Mouse (Mus musculus) spleen, adult 18-20 months (tissue): Measurements from ENCODE around the gene Scaf11.

Source experiments
- DNase-seq, 2 experiments: peaks; one replicate each; pipeline ENCODE4 v3.0.0; 2022; ENCODE audit warnings: mixed read lengths in 2 of 2

Gene Scaf11

DNA sequence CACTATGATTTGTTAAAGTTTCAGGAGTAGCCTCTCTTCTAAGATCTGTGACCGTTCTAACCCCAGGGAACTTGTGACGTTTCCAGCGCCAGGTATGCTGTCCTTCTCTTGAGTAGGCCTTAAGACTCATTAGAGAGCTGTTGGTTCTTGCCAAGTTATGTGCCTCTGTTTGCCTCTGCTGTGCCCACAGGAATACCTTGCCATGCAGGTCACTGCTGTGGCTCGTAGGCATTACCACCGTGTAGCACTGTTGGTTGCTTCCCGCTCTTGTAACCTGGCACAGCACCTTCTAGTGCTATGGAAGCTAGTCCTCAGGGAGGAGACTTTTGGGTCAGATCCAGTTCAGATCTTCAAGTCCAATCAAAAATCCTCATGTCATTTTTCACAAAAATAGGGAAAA is 65.6 kb downstream of the Scaf11 start:
- no peak for DNase-seq

DNA sequence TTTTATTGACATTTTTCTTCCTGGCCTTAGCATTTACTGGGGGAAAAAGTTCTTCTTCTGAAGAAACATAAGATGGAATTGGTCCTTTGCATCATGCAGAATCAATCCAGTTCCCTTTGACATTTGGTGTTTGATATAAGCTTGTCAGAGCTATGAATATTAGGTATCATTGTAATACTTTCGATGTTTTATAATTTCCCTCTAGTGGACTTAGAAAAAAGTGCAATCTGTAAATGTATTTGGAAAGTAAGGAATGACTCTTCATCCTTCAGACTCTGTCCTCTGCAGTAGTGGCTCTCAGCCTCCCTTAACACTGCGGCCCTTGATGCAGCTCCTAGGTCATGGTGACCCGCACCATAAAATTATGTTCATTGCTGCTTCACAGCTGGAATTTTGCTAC is 67.8 kb downstream of the Scaf11 start:
- no peak for DNase-seq

DNA sequence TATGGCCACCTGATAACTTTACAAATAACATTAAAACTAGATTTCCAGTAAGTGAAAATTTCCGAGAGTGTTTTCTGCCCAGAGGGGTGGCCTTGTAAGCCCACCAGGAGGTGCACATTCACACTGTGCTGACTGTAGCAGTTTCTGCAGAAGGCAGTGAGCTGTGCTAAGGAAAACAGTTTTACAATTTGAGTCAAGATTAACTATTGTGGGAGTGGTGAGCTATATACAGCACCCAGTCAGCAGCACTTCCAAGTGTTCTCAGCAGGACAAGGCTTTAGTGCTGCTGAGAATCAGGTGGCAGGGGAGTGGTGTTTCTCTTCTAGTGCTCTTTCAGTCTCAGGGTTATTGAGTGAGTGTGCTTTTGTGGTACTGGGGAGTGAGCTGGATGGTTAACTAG is 72.1 kb downstream of the Scaf11 start:
- no peak for DNase-seq

DNA sequence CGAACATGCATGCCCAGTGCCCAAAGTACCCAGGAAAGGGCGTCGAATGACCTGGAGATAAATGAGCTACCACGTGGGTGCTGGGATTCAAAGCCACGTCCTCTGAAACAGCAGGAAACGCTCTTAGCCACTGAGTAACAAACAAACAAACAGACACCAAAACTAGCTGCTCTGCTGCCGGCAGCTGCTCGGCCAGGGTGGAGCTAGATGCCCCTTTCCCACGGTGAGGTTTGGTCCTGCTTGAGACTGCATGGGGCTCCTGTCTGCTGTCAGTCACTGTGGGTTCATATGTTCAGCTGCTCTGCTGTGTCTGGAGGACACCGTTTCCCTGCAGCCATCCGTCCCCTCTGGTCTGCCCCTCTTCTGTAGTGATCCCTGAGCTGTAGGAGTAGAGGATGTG is 78.4 kb downstream of the Scaf11 start:
- DNase-seq = no peak

DNA sequence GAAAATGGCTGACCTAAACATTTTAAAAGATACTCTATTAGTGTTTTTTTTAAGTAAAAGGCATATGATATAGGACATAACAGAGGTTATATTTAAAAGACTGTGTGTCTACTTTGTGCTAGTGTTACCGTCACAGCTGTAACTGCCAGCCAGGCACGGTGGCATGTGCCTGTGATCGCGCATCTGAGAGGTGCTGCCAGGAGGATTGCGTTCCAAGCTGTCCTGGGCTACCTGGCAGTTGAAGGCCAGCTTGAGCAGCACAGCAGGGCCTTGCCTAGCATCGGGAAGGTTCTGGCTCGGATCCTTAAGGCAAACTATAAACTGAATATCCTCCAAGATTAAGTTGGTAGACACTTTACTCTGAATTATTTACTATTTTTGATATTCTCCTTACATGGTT is 82.9 kb downstream of the Scaf11 start:
- DNase-seq = no peak

DNA sequence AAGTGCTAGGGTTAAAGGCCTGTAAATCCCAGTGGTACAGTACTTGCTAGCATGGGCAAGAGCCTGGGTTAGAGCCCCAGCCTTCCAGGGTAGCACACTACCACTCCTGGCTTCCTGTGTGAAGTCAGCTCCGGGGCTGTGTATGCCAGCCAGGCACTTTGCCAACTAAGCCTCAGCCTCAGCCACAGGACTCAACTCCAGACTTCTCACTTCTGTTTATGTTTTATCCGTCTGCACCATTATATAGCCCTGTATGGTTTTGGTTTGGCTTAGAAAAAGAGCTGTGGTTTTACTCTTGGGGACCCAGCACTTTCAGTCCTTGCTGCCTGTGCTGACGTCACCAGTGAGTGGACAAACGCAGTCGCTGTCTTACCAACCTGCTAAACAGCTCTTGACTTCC is 83.4 kb downstream of the Scaf11 start:
- no peak for DNase-seq

DNA sequence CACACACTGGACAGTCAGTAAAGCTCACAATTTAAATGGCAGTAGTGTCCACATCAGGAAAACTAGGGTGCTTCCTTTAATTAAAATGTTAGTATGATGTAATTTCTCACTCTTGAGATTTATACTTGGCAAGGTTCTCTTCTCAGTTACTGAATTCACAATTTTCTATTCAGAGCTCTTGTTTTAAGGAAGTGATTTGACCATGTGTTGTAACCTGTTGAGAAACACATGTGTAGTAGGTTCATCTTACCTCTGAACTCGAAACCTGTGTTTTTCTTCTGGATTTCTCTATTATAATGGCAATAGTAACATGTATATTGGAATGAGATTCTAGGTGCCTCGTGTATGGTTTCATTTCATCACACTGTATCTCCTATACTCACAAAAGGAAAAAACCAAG is 84.4 kb downstream of the Scaf11 start:
- DNase-seq = no peak

DNA sequence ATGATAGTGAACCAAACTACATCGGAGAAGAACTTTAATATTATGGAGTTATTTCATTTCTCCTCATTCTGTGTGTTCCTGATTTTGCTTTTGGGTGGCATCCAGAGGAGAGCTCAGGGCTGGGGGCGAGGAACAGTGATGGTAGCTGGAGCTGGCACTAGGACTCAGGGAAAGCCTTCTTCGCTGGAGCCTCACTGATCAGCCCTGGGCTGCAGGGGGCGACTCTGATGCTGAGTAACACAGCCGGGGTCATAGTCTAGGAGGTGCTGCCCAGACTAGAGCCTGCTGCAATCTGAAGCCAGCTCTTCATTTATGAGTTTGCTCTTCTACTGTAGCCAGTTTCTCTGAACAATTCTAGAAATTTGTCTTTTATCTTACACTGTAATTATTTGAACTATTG is 87.5 kb downstream of the Scaf11 start:
- DNase-seq = no peak

DNA sequence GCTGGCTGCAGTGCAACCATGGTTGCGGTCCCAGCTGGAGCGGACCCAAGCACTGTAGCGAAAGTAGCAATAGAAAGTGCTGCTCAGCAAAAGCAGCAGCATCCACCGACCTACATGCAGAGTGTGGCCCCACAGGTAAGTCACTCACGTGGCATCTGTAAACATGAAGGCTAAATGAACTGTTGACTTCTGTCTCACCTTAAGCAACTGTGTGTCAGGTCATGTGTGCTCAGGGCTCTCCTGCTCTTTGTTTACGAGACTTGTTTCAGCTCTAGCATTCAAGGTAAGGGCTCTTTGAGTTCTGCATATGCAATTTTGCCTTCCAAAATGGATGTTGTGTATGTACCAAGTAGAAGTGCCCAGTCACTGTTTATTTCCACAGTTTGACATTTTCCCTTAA is 88.0 kb downstream of the Scaf11 start:
- no peak for DNase-seq

DNA sequence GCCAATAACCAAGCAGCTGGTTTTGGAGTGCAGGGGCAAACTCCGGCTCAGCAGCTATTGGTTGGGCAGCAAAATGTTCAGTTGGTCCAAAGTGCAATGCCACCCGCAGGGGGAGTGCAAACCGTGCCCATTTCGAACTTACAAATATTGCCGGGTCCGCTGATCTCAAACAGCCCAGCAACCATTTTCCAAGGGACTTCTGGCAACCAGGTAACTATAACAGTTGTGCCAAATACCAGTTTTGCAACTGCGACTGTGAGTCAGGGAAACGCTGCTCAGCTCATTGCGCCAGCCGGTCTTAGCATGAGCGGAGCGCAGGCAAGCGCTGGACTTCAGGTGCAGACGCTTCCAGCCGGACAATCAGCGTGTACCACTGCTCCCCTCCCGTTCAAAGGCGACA is 89.3 kb downstream of the Scaf11 start:
- no peak for DNase-seq

DNA sequence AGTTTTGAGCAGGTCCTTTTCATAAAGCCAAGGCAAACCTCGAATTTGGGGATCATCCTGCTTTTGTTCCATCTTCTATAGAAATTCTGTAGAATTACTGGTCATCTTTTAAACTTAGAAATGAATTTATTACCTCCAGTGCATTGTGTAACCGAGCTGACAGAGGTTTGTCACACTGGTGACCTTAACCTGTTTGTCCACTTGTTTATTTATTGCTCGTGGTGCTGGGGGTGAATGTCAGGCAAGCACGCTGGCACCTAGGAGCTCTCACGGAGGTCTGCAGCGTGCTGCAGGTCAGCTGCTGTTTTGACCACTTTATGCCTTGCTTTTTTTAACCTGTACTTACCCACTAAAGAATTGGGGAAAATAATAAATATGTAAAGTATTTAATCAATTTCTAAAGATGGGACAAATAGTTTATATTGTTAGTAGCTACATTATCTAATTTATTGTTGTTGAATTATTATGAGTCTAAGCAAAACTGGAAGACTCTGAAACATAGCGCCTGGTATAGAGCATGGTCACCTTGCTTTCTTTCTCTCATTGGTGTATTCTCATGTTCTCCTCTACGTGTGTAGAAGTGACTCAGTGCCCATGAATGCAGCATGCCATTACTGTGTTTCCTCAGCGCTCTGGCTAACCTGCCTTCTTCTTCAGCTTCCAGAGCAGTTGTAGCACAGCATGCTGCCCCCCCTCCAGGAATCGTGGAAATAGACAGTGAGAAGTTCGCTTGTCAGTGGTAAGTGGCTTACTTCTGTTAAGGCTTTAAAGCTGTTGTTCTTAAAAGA is 94.3 kb downstream of the Scaf11 start:
- DNase-seq = no peak

DNA sequence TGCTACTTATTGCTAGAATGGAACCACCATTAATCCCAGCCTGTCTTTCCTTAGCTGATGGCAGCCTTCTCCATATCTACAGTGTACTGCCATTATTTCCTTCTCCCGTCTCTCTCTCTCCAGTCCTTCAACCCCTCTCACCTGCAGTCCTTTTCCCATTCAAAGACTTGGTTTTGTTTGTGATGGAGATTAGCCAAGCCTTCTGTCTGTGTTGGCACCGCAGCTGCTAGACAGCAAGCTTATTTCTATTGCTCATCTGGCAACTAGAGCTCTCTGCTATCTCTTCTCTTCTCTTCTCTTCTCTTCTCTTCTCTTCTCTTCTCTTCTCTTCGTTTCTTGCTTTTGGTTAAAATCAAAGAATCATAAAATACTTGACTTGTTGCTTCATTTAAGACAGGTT is 95.3 kb downstream of the Scaf11 start:
- DNase-seq = no peak
